Mouse (Mus musculus) heart, embryonic 12.5 days (tissue): ENCODE measurements at regions not wholly inside any gene's neighbourhood (a gene's known extent, or its start where the extent isn't known, plus 50 kb on each side); places are given as distances from the start of the nearest gene placed in this dataset.
"Not testable (repeated sequence)": the region's sequence is repeated elsewhere in the genome, so short reads cannot be mapped to it uniquely, and the experiment has no call there.

ENCODE experiments used
- ATAC-seq: fragments of 200-750 bp; cut with Nextera tagmentation; 2 replicates; pipeline ENCODE4 v1.8.0; 2017; ENCODE audit warnings: moderate TSS enrichment, moderate library complexity; ENCODE audit not compliant: insufficient number of reproducible peaks, low FRiP score
- H3K27ac ChIP-seq: fragments of 300-500 bp; sonication (generic); 2 replicates; pipeline ENCODE4 v1.5.1; 2016; ENCODE audit warnings: mild to moderate bottlenecking, moderate library complexity; ENCODE audit not compliant: poor library complexity, severe bottlenecking
- H3K27me3 ChIP-seq: fragments of 300-500 bp; sonication (generic); replicated peaks from 2 replicates; pipeline ENCODE4 v1.6.1; 2016; ENCODE audit warnings: mild to moderate bottlenecking, moderate library complexity
- H3K36me3 ChIP-seq: fragments of 300-500 bp; sonication (generic); 2 replicates; pipeline ENCODE4 v1.6.1; 2016; ENCODE audit warnings: mild to moderate bottlenecking, moderate library complexity
- H3K4me1 ChIP-seq: fragments of 300-500 bp; sonication (generic); replicated peaks from 2 replicates; pipeline ENCODE4 v1.6.1; 2016; ENCODE audit warnings: mild to moderate bottlenecking
- H3K4me2 ChIP-seq: fragments of 300-500 bp; sonication (generic); 2 replicates; pipeline ENCODE4 v1.6.1; 2016; ENCODE audit warnings: mild to moderate bottlenecking, moderate library complexity
- H3K4me3 ChIP-seq: fragments of 300-500 bp; sonication (generic); 2 replicates; pipeline ENCODE4 v1.5.1; 2016; ENCODE audit warnings: mild to moderate bottlenecking
- H3K9ac ChIP-seq: fragments of 300-500 bp; sonication (generic); 2 replicates; pipeline ENCODE4 v1.6.1; 2016; ENCODE audit warnings: mild to moderate bottlenecking, moderate library complexity
- H3K9me3 ChIP-seq: fragments of 300-500 bp; sonication (generic); replicated peaks from 2 replicates; pipeline ENCODE4 v1.6.1; 2016; ENCODE audit warnings: mild to moderate bottlenecking, moderate library complexity
- WGBS: fragments of 180-500 bp; shearing (Covaris S2); methylation state at CpG from one replicate; pipeline ENCODE4 v1.1.7; 2016; 5-methylcytosine and 5-hydroxymethylcytosine counted together

DNA sequence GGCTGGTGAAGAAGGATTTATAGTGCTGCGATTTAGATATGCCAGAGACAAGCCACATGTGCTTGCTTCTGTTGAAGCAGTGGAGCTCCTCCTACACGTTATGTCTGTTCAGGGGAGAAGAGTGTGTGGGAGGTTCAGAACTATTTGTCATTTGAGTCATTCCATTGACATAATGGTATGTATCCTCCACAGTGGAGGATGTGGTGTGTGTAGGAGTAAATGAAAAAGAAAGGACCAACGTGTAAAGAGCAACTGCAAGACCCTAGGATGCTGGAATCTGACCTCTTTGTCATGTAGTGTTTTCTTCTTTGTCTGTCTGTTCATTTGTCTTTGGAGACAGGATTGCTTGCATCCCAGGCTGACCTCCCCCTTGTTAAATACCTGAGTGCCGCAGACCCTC is 543.9 kb upstream of the Olfr1507 start:
- H3K4me2 ChIP-seq = not testable (repeated sequence)
- WGBS = 67% methylated on average over 4 of the region's 4 CpGs

DNA sequence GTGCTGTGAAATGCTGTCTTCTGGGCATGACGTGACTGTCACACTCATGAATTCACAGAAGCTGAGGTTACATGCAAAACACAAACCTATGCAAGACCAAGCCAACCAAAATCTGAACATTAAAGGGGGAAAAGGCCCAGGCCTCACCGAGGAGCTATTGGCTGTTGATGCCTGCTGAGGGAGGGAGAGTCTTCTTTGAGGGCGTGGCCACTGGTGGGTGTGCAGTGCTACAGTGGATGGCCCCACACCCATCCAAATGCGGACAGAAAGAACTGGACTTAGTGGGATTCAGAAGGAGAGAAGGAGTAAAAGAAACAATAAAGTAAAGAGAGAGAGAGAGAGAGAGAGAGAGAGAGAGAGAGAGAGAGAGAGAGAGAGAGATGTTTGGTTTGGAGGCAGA is 539.4 kb upstream of the Olfr1507 start:
- no CpG with 5 or more reads among the region's 4 CpGs for WGBS
- not testable (repeated sequence) for H3K4me3 ChIP-seq, H3K4me2 ChIP-seq, H3K36me3 ChIP-seq, H3K27me3 ChIP-seq, H3K9ac ChIP-seq, H3K9me3 ChIP-seq, H3K4me1 ChIP-seq, H3K27ac ChIP-seq, ATAC-seq

More for the DNA sequence above, 543.9 kb upstream of the Olfr1507 start:
- not testable (repeated sequence) for H3K27me3 ChIP-seq, H3K9ac ChIP-seq, H3K27ac ChIP-seq, H3K36me3 ChIP-seq, ATAC-seq, H3K9me3 ChIP-seq, H3K4me3 ChIP-seq, H3K4me1 ChIP-seq

DNA sequence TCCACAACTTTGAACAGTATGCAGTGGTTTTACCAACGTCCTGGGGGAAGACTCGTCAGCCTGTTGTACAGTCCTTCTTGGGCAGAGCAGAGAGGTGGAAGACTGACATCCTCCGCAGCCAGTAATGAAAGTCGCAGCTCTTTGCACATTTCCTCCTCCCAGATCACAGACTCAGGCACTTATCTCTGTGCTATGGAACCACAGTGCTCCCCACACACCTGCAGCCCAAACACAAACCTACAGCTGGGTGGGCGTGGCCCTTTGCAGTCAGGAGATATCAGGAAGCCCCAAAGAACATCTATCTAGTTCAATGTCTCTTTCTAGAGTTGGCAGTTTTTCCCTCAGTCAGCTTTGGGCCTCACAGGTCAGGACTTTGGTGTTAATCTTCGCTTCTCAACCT is 537.7 kb upstream of the Olfr1507 start:
- H3K4me3 ChIP-seq, H3K36me3 ChIP-seq, H3K27ac ChIP-seq, H3K4me1 ChIP-seq, H3K9me3 ChIP-seq, H3K9ac ChIP-seq, H3K4me2 ChIP-seq, ATAC-seq, H3K27me3 ChIP-seq: not testable (repeated sequence)
- WGBS = 40% methylated on average over 1 of the region's 6 CpGs

DNA sequence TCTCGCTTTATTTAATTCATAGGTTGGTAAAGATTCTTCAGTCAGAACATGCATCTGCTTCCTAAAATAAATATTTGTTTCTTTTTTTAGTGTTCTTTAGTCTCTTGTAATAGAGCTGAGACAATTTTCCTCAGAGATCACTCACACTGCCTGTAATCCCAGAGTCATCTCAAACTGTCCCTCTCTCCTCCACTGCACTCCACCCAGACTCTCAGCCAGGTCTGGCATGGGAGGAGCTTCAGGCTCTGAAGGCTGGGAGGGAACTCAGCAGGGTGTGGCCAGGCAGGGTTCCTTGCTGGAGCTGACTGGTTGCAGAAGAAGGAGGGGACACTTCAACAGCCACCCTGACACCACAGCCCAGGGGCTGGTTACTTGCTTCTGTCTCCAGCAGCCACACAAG is 536.9 kb upstream of the Olfr1507 start:
- no CpG with 5 or more reads among the region's 1 CpGs for WGBS
- H3K4me2 ChIP-seq, H3K9me3 ChIP-seq, H3K27ac ChIP-seq, H3K36me3 ChIP-seq, H3K4me1 ChIP-seq, ATAC-seq, H3K27me3 ChIP-seq, H3K4me3 ChIP-seq, H3K9ac ChIP-seq: not testable (repeated sequence)

- H3K9me3 ChIP-seq, H3K36me3 ChIP-seq, H3K9ac ChIP-seq, H3K27ac ChIP-seq, ATAC-seq, H3K4me2 ChIP-seq, H3K4me3 ChIP-seq, H3K27me3 ChIP-seq, H3K4me1 ChIP-seq: not testable (repeated sequence)
- WGBS = no CpG with 5 or more reads among the region's 4 CpGs
Measured at GRCm38 (mm10) chr14:53030227-53030626, 534.7 kb upstream of the Olfr1507 start.

- H3K9me3 ChIP-seq, ATAC-seq, H3K9ac ChIP-seq, H3K27ac ChIP-seq, H3K4me2 ChIP-seq, H3K27me3 ChIP-seq, H3K4me3 ChIP-seq, H3K4me1 ChIP-seq, H3K36me3 ChIP-seq: not testable (repeated sequence)
- WGBS = no CpG with 5 or more reads among the region's 1 CpGs
Measured at GRCm38 (mm10) chr14:53026958-53027357, 531.4 kb upstream of the Olfr1507 start.

DNA sequence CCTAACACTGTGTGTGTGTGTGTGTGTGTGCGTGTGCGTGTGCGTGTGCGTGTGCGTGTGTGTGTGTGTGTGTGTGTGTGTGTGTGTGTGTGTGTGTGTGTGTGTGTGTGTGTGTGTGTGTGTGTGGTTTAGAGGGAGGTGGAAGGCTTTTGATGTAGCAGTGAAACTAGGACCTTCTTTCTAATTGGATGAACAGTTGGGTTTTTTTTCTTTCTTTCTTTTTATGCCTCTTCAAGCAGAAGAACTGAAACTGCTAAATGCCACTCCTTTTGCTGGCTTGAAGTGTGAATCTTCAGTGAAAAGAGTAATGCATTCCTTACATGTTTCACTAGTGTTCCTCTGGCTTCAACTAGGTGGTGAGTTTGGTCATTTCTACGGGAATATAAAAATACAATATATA is 524.6 kb upstream of the Olfr1507 start:
- H3K9ac ChIP-seq, H3K36me3 ChIP-seq, ATAC-seq, H3K4me2 ChIP-seq, H3K9me3 ChIP-seq, H3K27ac ChIP-seq, H3K27me3 ChIP-seq, H3K4me1 ChIP-seq, H3K4me3 ChIP-seq: not testable (repeated sequence)
- no CpG with 5 or more reads among the region's 6 CpGs for WGBS

GRCm38 (mm10) chr14:53007741-53008140 is 512.2 kb upstream of the Olfr1507 start:
- H3K9me3 ChIP-seq, H3K27me3 ChIP-seq, H3K27ac ChIP-seq, H3K36me3 ChIP-seq, H3K4me1 ChIP-seq, ATAC-seq, H3K4me3 ChIP-seq, H3K9ac ChIP-seq, H3K4me2 ChIP-seq: not testable (repeated sequence)
- no CpG with 5 or more reads among the region's 5 CpGs for WGBS

DNA sequence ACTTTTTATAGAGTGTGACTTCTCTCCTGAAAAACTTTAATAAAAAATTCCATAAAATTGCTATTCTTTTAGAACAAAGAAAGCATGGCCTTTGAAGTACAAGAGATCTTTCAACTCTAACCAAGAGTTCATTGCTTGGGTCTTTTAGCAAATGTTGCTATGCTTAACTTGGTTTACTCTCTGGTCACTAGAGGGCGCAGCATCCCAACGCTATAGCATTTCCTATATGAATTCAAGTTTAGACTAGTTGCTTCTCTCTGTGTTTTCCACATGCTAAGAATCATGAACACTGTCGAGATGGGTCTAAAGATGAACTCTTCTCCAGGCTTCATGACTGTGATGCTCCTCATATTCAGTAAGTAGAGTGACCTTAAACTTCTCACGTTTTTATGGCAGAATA is 511.8 kb upstream of the Olfr1507 start:
- no CpG with 5 or more reads among the region's 4 CpGs for WGBS
- H3K36me3 ChIP-seq, H3K27me3 ChIP-seq, H3K4me1 ChIP-seq, H3K27ac ChIP-seq, H3K9me3 ChIP-seq, H3K9ac ChIP-seq, H3K4me3 ChIP-seq, ATAC-seq, H3K4me2 ChIP-seq: not testable (repeated sequence)

GRCm38 (mm10) chr14:53001289-53001688 is 505.7 kb upstream of the Olfr1507 start:
- WGBS = 74% methylated on average over 1 of the region's 1 CpGs
- not testable (repeated sequence) for H3K4me1 ChIP-seq, ATAC-seq, H3K4me2 ChIP-seq, H3K36me3 ChIP-seq, H3K9ac ChIP-seq, H3K27me3 ChIP-seq, H3K4me3 ChIP-seq, H3K27ac ChIP-seq, H3K9me3 ChIP-seq

DNA sequence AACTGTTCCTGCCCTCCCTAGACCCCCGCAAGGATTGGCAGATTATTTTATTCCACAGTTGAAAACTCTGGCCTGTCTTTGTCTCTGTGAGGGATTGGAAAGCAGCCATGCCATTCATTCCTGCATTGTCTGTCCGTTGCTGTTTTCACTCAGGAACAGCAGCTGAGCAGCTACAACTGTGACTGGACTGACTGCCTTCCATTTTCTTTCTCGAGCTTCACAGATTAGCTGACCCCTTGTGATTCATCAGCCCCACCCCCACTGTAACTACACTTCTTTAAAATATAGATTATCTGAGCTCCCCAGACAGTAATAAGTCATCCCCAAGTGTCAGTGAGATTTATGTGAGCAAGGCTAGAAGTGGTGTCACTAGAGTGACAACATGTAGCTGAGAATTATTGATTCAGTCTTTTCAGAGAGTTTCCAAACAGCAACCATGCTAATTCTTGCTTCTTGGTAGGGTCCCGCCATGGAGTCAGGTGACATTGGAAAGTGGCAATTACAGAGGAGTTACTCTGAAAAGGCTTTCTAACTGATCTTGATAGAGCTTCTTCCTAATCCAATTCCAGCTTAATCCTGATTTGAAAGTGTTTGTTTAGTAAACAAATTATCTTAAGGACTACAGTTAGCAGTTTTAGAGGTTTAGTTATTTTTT is 496.7 kb upstream of the Olfr1507 start:
- H3K9ac ChIP-seq, H3K27ac ChIP-seq, H3K27me3 ChIP-seq, H3K9me3 ChIP-seq, ATAC-seq, H3K4me3 ChIP-seq, H3K4me2 ChIP-seq, H3K4me1 ChIP-seq, H3K36me3 ChIP-seq: not testable (repeated sequence)
- 39% methylated on average over 1 of the region's 4 CpGs for WGBS

- H3K36me3 ChIP-seq, ATAC-seq, H3K4me3 ChIP-seq, H3K9ac ChIP-seq, H3K4me1 ChIP-seq, H3K27me3 ChIP-seq, H3K9me3 ChIP-seq, H3K27ac ChIP-seq, H3K4me2 ChIP-seq: not testable (repeated sequence)
- no CpG with 5 or more reads among the region's 3 CpGs for WGBS
Measured at GRCm38 (mm10) chr14:52991328-52991665, 495.7 kb upstream of the Olfr1507 start.
